In genomic region chr12:77089624-77090278, GRCm38 (mm10) we compare ENCODE assay signal across 20 mouse cellular contexts.
DNase-seq lines count a peak whose midpoint lies in the region; ATAC-seq lines count a peak whose summit lies in the region.
"Had no signal": no experiment of that assay in that cellular context is flagged by ENCODE, and none has a peak within 500 bp of the region (broad histone marks: within the 10 kb centered on the region; RNA-seq: fewer than 3 reads in every experiment).

No protein-coding gene starts in this region.

- peak overlapping the region; percentile 21; the same call in 1 of the 2 replicates for H3K4me2 ChIP-seq in liver, embryonic 13.5 days
- H3K4me2 ChIP-seq: embryonic facial prominence, embryonic 15.5 days; forebrain, embryonic 12.5 days; heart, embryonic 15.5 days; limb, embryonic 12.5 days; midbrain, embryonic 15.5 days had no signal

- H3K4me3 ChIP-seq in liver, embryonic 13.5 days (replicated peaks): no peak overlapping the region
- H3K4me3 ChIP-seq: embryonic facial prominence, embryonic 15.5 days; forebrain, embryonic 12.5 days; heart, embryonic 15.5 days; limb, embryonic 12.5 days; midbrain, embryonic 15.5 days had no signal

- 32% methylated on average over 6 of the region's 6 CpGs for WGBS in liver, embryonic 13.5 days (ENCODE audit: insufficient replicate concordance)

- H3K36me3 ChIP-seq in liver, embryonic 13.5 days: no peaks in the 10 kb centered on the region
- H3K36me3 ChIP-seq: embryonic facial prominence, embryonic 15.5 days; forebrain, embryonic 12.5 days; heart, embryonic 15.5 days; limb, embryonic 12.5 days; midbrain, embryonic 15.5 days had no signal

- peak; percentile 61 for ATAC-seq in liver, embryonic 13.5 days (ENCODE audit: low read depth)
- ATAC-seq: activated CD4-positive, CD25-positive, alpha-beta regulatory T cell, adult 4 months; inflammation-experienced regulatory T-cells, adult 6 months; midbrain, embryonic 15.5 days; Patski had no signal

- peak; percentile 6 to 37 for DNase-seq in frontal cortex, postnatal 36 days (ENCODE audit: low spot score in 2 of 2)
- no peak for DNase-seq in frontal cortex, postnatal 14 days (ENCODE audit: low spot score in 2 of 2)
- DNase-seq in right cerebral cortex, adult 2 months (ENCODE audit: low spot score in 2 of 2): peak; percentile 8
- DNase-seq in right cerebral cortex, postnatal 4 days: no peak
- DNase-seq in liver, embryonic 13.5 days: peak; percentile 40
- DNase-seq in telencephalon, adult 2 months (ENCODE audit: low read depth, low spot score): peak; percentile 32
- no peak for DNase-seq in adrenal gland, adult 8-10 months
- no peak for DNase-seq in yolk sac, embryonic 10.5 days (ENCODE audit: low spot score)
- DNase-seq: cerebellum, postnatal 10 days; kidney, adult 9 months; retina, postnatal 1 day; thymus, postnatal 36 days had no signal

- H3K27ac ChIP-seq in liver, embryonic 13.5 days: no peak overlapping the region
- H3K27ac ChIP-seq: embryonic facial prominence, embryonic 15.5 days; forebrain, embryonic 12.5 days; heart, embryonic 15.5 days; limb, embryonic 12.5 days; midbrain, embryonic 15.5 days had no signal

- H3K27me3 ChIP-seq in liver, embryonic 13.5 days: no peaks in the 10 kb centered on the region
- H3K27me3 ChIP-seq: embryonic facial prominence, embryonic 15.5 days; forebrain, embryonic 12.5 days; heart, embryonic 15.5 days; limb, embryonic 12.5 days; midbrain, embryonic 15.5 days; Patski had no signal

- H3K4me1 ChIP-seq in liver, embryonic 13.5 days (replicated peaks): peaks cover 67% of the 10 kb centered on the region
- H3K4me1 ChIP-seq: forebrain, embryonic 12.5 days; limb, embryonic 12.5 days; midbrain, embryonic 15.5 days had no signal

- H3K9me3 ChIP-seq in liver, embryonic 13.5 days (replicated peaks): no peaks in the 10 kb centered on the region
- H3K9me3 ChIP-seq: embryonic facial prominence, embryonic 15.5 days; forebrain, embryonic 12.5 days; heart, embryonic 15.5 days; limb, embryonic 12.5 days; midbrain, embryonic 15.5 days had no signal

- no peak overlapping the region for H3K9ac ChIP-seq in liver, embryonic 13.5 days
- H3K9ac ChIP-seq: embryonic facial prominence, embryonic 15.5 days; forebrain, embryonic 12.5 days; heart, embryonic 15.5 days; limb, embryonic 12.5 days; midbrain, embryonic 15.5 days had no signal

Comparison
In these comparisons a context has a peak if more than half of its experiments do, and no peak if none do; other contexts are left out.
1. DNase-seq: peak in frontal cortex, postnatal 36 days (2 of 2), right cerebral cortex, adult 2 months (2 of 2), liver, embryonic 13.5 days (single experiment) and telencephalon, adult 2 months (single experiment); none in frontal cortex, postnatal 14 days (0 of 2), right cerebral cortex, postnatal 4 days (single experiment), adrenal gland, adult 8-10 months (single experiment) and yolk sac, embryonic 10.5 days (single experiment).